Mouse (Mus musculus) cortical plate, adult 2 months (tissue): ENCODE data around the gene Dlg2. TPM values are rescaled to one million over a fixed set of nuclear protein-coding genes. Genes with fewer than 3 reads are reported as not detected.

Source experiments
- H3K27ac ChIP-seq: fragments of 200-500 bp; 2 replicates; pipeline ENCODE4 v1.5.1; 2012; ENCODE audit warnings: low read length, control low read depth, inconsistent platforms; ENCODE audit not compliant: insufficient read depth
- H3K4me1 ChIP-seq: fragments of 200-500 bp; 2 replicates; pipeline ENCODE4 v1.6.1; 2011; ENCODE audit warnings: low read length; ENCODE audit not compliant: control insufficient read depth, insufficient read depth
- H3K4me3 ChIP-seq: fragments of 200-500 bp; 2 replicates; pipeline ENCODE4 v1.5.1; 2011; ENCODE audit warnings: mild to moderate bottlenecking, low read length, control low read depth; ENCODE audit not compliant: insufficient read depth
- CTCF ChIP-seq: fragments of 200-500 bp; IDR thresholded peaks from 2 replicates; pipeline ENCODE4 v1.5.1; 2011; ENCODE audit warnings: mild to moderate bottlenecking, control low read depth, low read length; ENCODE audit not compliant: insufficient read depth; ENCODE audit errors: extremely low read depth
- POLR2A ChIP-seq: fragments of 200-500 bp; IDR thresholded peaks from 2 replicates; pipeline ENCODE4 v1.6.1; 2011; ENCODE audit warnings: mild to moderate bottlenecking, low read length, control low read depth; ENCODE audit not compliant: insufficient read depth; ENCODE audit errors: extremely low read depth
- polyA plus RNA-seq: library from polyadenylated mRNA; depleted of rRNA; stranded (reverse); fragments of >200 nt; gene quantifications from 2 replicates; pipeline ENCODE4 v1.2.3, GENCODE M21; 2012

The Dlg2 gene
- polyA plus RNA-seq, 1 experiment: 139 TPM

- no peak overlapping the region for H3K4me3 ChIP-seq
- H3K27ac ChIP-seq: no peak overlapping the region
- TF ChIP-seq POLR2A: no peak
- TF ChIP-seq CTCF: no peak
- H3K4me1 ChIP-seq: no peaks in the 10 kb centered on the region; the same call in 1 of the 2 replicates
Observed at GRCm38 (mm10) chr7:91674401-91674800, 1197.9 kb downstream of the Dlg2 start.

GRCm38 (mm10) chr7:91677934-91678333 lies 1201.5 kb downstream of the Dlg2 start:
- Histone ChIP-seq H3K27ac (no peak overlapping the region), H3K4me1 (no peaks in the 10 kb centered on the region; the same call in 1 of the 2 replicates), H3K4me3 (no peak overlapping the region)
- no peak for TF ChIP-seq CTCF
- TF ChIP-seq POLR2A: no peak

GRCm38 (mm10) chr7:91687930-91688329 lies 1211.5 kb downstream of the Dlg2 start:
- no peaks in the 10 kb centered on the region; the same call in 1 of the 2 replicates for H3K4me1 ChIP-seq
- H3K27ac ChIP-seq: no peak overlapping the region
- TF ChIP-seq POLR2A (no peak), CTCF (no peak)
- H3K4me3 ChIP-seq: no peak overlapping the region

GRCm38 (mm10) chr7:91689829-91690228 lies 1213.4 kb downstream of the Dlg2 start:
- H3K27ac ChIP-seq: no peak overlapping the region
- no peaks in the 10 kb centered on the region; the same call in 1 of the 2 replicates for H3K4me1 ChIP-seq
- no peak for TF ChIP-seq CTCF
- TF ChIP-seq POLR2A: no peak
- H3K4me3 ChIP-seq: no peak overlapping the region

- Histone ChIP-seq H3K27ac (no peak overlapping the region), H3K4me1 (peaks cover 3% of the 10 kb centered on the region; the same call in 1 of the 2 replicates), H3K4me3 (no peak overlapping the region)
- TF ChIP-seq POLR2A: no peak
- TF ChIP-seq CTCF: no peak
Observed at GRCm38 (mm10) chr7:91709853-91710252, 1233.4 kb downstream of the Dlg2 start.

GRCm38 (mm10) chr7:91711184-91711583 lies 1234.7 kb downstream of the Dlg2 start:
- Histone ChIP-seq H3K4me3 (no peak overlapping the region), H3K4me1 (peaks cover 3% of the 10 kb centered on the region; the same call in 1 of the 2 replicates), H3K27ac (no peak overlapping the region)
- TF ChIP-seq CTCF: no peak
- no peak for TF ChIP-seq POLR2A

GRCm38 (mm10) chr7:91715776-91716175 lies 1239.3 kb downstream of the Dlg2 start:
- Histone ChIP-seq H3K4me1 (peaks cover 2% of the 10 kb centered on the region; the same call in 1 of the 2 replicates), H3K27ac (no peak overlapping the region)

GRCm38 (mm10) chr7:91716696-91717095 lies 1240.2 kb downstream of the Dlg2 start:
- peaks cover 2% of the 10 kb centered on the region; the same call in 1 of the 2 replicates for H3K4me1 ChIP-seq
- TF ChIP-seq POLR2A: no peak
- no peak for TF ChIP-seq CTCF
- peak overlapping the region; percentile 9; the same call in 1 of the 2 replicates for H3K27ac ChIP-seq
- no peak overlapping the region for H3K4me3 ChIP-seq

More at GRCm38 (mm10) chr7:91715776-91716175, 1239.3 kb downstream of the Dlg2 start:
- TF ChIP-seq POLR2A (no peak), CTCF (no peak)
- H3K4me3 ChIP-seq: no peak overlapping the region

GRCm38 (mm10) chr7:91720318-91720717 lies 1243.8 kb downstream of the Dlg2 start:
- TF ChIP-seq CTCF: no peak
- no peak for TF ChIP-seq POLR2A
- peak overlapping the region; percentile 95 for H3K27ac ChIP-seq

GRCm38 (mm10) chr7:91724397-91724796 lies 1247.9 kb downstream of the Dlg2 start:
- Histone ChIP-seq H3K4me3 (no peak overlapping the region), H3K27ac (no peak overlapping the region), H3K4me1 (no peaks in the 10 kb centered on the region)
- no peak for TF ChIP-seq POLR2A
- TF ChIP-seq CTCF: no peak

More at GRCm38 (mm10) chr7:91720318-91720717, 1243.8 kb downstream of the Dlg2 start:
- Histone ChIP-seq H3K4me3 (no peak overlapping the region), H3K4me1 (peaks cover 2% of the 10 kb centered on the region; the same call in 1 of the 2 replicates)

GRCm38 (mm10) chr7:91740748-91741147 lies 1264.3 kb downstream of the Dlg2 start:
- Histone ChIP-seq H3K4me3 (no peak overlapping the region), H3K4me1 (no peaks in the 10 kb centered on the region), H3K27ac (no peak overlapping the region)
- TF ChIP-seq POLR2A: no peak
- TF ChIP-seq CTCF: no peak
